8 mouse cellular contexts compared by ENCODE assay signal in the genomic region with DNA sequence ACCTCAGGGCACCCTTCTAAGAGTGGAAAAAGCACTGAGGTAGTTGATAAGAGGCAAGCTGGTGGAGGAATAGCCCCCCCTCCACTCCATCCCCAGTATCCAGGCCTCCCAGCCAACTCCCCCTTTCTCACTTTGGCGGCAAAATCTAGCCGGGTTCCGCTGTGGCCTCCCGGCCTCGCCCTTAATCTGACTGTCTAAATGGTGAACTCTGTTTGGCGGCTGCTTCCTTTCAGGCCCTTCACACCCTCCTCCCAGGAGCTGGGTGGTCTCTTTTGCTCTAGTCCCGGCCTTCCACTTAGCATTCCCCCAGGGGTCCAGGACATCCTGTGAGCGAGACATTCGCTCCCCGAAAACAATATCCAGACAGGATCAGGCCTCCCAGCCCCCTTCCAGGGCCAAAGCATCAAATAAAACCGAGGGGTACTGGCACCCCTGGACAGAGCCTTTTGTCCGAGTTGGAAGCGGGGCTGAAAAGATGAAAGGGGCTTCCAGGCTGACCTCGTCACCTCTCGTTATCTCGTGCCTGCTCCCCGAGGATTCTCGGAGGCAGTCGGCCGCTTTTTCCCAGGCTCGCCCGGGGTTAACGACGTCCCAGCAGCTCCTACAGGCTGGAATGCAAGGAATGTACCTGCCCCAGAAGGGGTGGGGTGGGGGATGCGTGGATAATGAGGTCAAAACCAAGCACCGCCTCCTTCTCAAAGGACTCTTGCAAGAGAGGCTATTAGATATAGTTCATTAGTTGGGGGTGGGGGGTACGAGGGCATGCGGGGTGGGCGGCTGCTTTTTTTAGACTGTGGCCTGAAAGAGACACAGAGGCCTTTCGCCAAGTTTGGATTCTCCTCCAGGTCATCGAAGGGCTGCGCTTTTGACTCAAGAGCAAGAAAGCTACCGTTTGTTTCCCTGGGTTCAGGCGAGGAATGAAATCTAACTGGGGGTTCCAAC. TPM values are rescaled to one million over a fixed set of nuclear protein-coding genes. Genes with fewer than 3 reads are reported as not detected.
DNase-seq lines count a peak whose midpoint lies in the region; ATAC-seq lines count a peak whose summit lies in the region.

No protein-coding gene starts in this region.

- peak overlapping the region; percentile 80 for H3K27ac ChIP-seq in intestine, embryonic 14.5 days (ENCODE audit: low read depth)
- H3K27ac ChIP-seq in liver, embryonic 13.5 days: peak overlapping the region; percentile 18; the same call in 1 of the 2 replicates
- H3K27ac ChIP-seq in neural tube, embryonic 14.5 days (ENCODE audit: low read depth, low read length): no peak overlapping the region

- ATAC-seq in intestine, embryonic 14.5 days (replicated peaks; ENCODE audit: low FRiP score, low TSS enrichment, low read depth): peak; percentile 64; the same call in 1 of the 2 replicates
- ATAC-seq in liver, embryonic 13.5 days (ENCODE audit: low read depth): no peak
- peak; percentile 44 for ATAC-seq in neural tube, embryonic 14.5 days (ENCODE audit: low read depth)

- H3K9ac ChIP-seq in intestine, embryonic 14.5 days (ENCODE audit: low read length): peak overlapping the region; percentile 32
- H3K9ac ChIP-seq in liver, embryonic 13.5 days: peak overlapping the region; percentile 40; the same call in 1 of the 2 replicates
- H3K9ac ChIP-seq in neural tube, embryonic 14.5 days (replicated peaks; ENCODE audit: low read depth, low read length): no peak overlapping the region; the same call in 1 of the 2 replicates

- no peaks in the 10 kb centered on the region for H3K9me3 ChIP-seq in intestine, embryonic 14.5 days (ENCODE audit: control insufficient read depth, low read length)
- 0 out of 2 replicates have a peak, but pooled peaks cover 10% of the 10 kb centered on the region for H3K9me3 ChIP-seq in liver, embryonic 13.5 days (replicated peaks)
- no peaks in the 10 kb centered on the region for H3K9me3 ChIP-seq in neural tube, embryonic 14.5 days (ENCODE audit: control insufficient read depth, low read length)

- peaks cover 14% of the 10 kb centered on the region for H3K4me1 ChIP-seq in intestine, embryonic 14.5 days (replicated peaks; ENCODE audit: control insufficient read depth, insufficient read depth, low read length)
- H3K4me1 ChIP-seq in liver, embryonic 13.5 days (replicated peaks): peaks cover 62% of the 10 kb centered on the region
- no peaks in the 10 kb centered on the region for H3K4me1 ChIP-seq in neural tube, embryonic 14.5 days (ENCODE audit: control insufficient read depth, insufficient read depth, low read length)

- H3K4me2 ChIP-seq in intestine, embryonic 14.5 days (ENCODE audit: low read length): peak overlapping the region; percentile 41
- peak overlapping the region; percentile 13; the same call in 1 of the 2 replicates for H3K4me2 ChIP-seq in liver, embryonic 13.5 days
- peak overlapping the region; percentile 11; the same call in 1 of the 2 replicates for H3K4me2 ChIP-seq in neural tube, embryonic 14.5 days (ENCODE audit: low read depth, low read length)

- no peaks in the 10 kb centered on the region for H3K36me3 ChIP-seq in intestine, embryonic 14.5 days (ENCODE audit: control insufficient read depth, insufficient read depth, low read length)
- H3K36me3 ChIP-seq in liver, embryonic 13.5 days: no peaks in the 10 kb centered on the region
- no peaks in the 10 kb centered on the region for H3K36me3 ChIP-seq in neural tube, embryonic 14.5 days (ENCODE audit: control insufficient read depth, insufficient read depth, low read length)

- H3K27me3 ChIP-seq in intestine, embryonic 14.5 days (replicated peaks; ENCODE audit: control insufficient read depth, insufficient read depth, low read length): no peaks in the 10 kb centered on the region
- peaks cover 19% of the 10 kb centered on the region for H3K27me3 ChIP-seq in liver, embryonic 13.5 days
- no peaks in the 10 kb centered on the region for H3K27me3 ChIP-seq in neural tube, embryonic 14.5 days (ENCODE audit: control insufficient read depth, insufficient read depth, low read length)

- WGBS in intestine, embryonic 14.5 days: 5% methylated on average over 34 of the region's 34 CpGs
- WGBS in liver, embryonic 13.5 days (ENCODE audit: insufficient replicate concordance): 38% methylated on average over 34 of the region's 34 CpGs
- WGBS in neural tube, embryonic 14.5 days: 4% methylated on average over 34 of the region's 34 CpGs

- 0 out of 2 replicates have a peak overlapping the region, but pooled peaks have one; percentile 4 for H3K4me3 ChIP-seq in intestine, embryonic 14.5 days (ENCODE audit: low read depth, low read length)
- H3K4me3 ChIP-seq in liver, embryonic 13.5 days (replicated peaks): no peak overlapping the region
- H3K4me3 ChIP-seq in neural tube, embryonic 14.5 days (ENCODE audit: low read depth, low read length): no peak overlapping the region

- peak; percentile 41 for DNase-seq in urinary bladder, postnatal 25 days (ENCODE audit: low spot score)
- DNase-seq in urinary bladder, adult 18-20 months (ENCODE audit: low spot score in 2 of 2): no peak
- peak; percentile 82 for DNase-seq in intestine, embryonic 14.5 days (ENCODE audit: low spot score)
- no peak for DNase-seq in liver, embryonic 13.5 days
- DNase-seq in right cerebral cortex, postnatal 25 days: no peak
- DNase-seq in thymus, postnatal 25 days: no peak
- no peak for DNase-seq in ovary, postnatal 36 days (ENCODE audit: low spot score)

RNA-seq across cellular contexts. Expression of a gene that starts 39.4 kb away (rescaled TPM):
- polyA plus RNA-seq in intestine, embryonic 14.5 days (2014; fragmentation: Nextera tagmentation; extraction: Ambion mirVana): 13.3 and 13.6 TPM in 2 replicates
- polyA plus RNA-seq in liver, embryonic 13.5 days (2015; fragmentation: Nextera tagmentation; extraction: Ambion mirVana): 105 and 110 TPM in 2 replicates
- 7.6 TPM in 2 replicates for polyA plus RNA-seq in neural tube, embryonic 14.5 days (2014; fragmentation: Nextera tagmentation; extraction: Ambion mirVana)

Comparison
In these comparisons a context has a peak if more than half of its experiments do, and no peak if none do; other contexts are left out.
1. DNase-seq: peak in urinary bladder, postnatal 25 days (single experiment) and intestine, embryonic 14.5 days (single experiment); none in urinary bladder, adult 18-20 months (0 of 2), liver, embryonic 13.5 days (single experiment), right cerebral cortex, postnatal 25 days (single experiment), thymus, postnatal 25 days (single experiment) and ovary, postnatal 36 days (single experiment).
2. Peak in every context shown above with its lines, with median percentiles within 50 percentile points of each other: H3K4me2 ChIP-seq.